Mouse (Mus musculus): ENCODE results near the gene Efna5. TPM values are rescaled to one million over a fixed set of nuclear protein-coding genes. Genes with fewer than 3 reads are reported as not detected.

Gene Efna5
- 25.2 and 27.8 TPM in 2 replicates for total RNA-seq (2021)
- long read RNA-seq, experiment 1, partial matches to known transcripts, result 0 of 1 reads
- long read RNA-seq, experiment 1, other reads (novel, unspliced or antisense), result 1 of 1 reads
- long read RNA-seq, experiment 2, partial matches to known transcripts, result 0 of 1 reads
- long read RNA-seq, experiment 2, other reads (novel, unspliced or antisense), result 1 of 1 reads

GRCm38 (mm10) chr17:62881176-62881790 is at the start of gene Efna5:
Gene Efna5 (minus strand): TSS chr17:62881317.
- peak; percentile 70 for DNase-seq

- DNase-seq, result no peak
Observed at GRCm38 (mm10) chr17:62915304-62915703, 34.2 kb upstream of the Efna5 start.

- no peak for DNase-seq
Observed at GRCm38 (mm10) chr17:62905692-62906445, 24.8 kb upstream of the Efna5 start.

GRCm38 (mm10) chr17:62899066-62899465 is 17.9 kb upstream of the Efna5 start:
- DNase-seq, result no peak

- no peak for DNase-seq
Observed at GRCm38 (mm10) chr17:62889991-62890390, 8.9 kb upstream of the Efna5 start.

GRCm38 (mm10) chr17:62884129-62884506 is 3.0 kb upstream of the Efna5 start:
- DNase-seq, result peak; percentile 90

- peak; percentile 71 for DNase-seq
Observed at GRCm38 (mm10) chr17:62883476-62884128, 2.5 kb upstream of the Efna5 start.

GRCm38 (mm10) chr17:62882726-62883475 is 1.8 kb upstream of the Efna5 start:
- DNase-seq, result peak; percentile 92

- DNase-seq, result peak; percentile 80
Observed at GRCm38 (mm10) chr17:62881791-62882725, 941 bp upstream of the Efna5 start.

GRCm38 (mm10) chr17:62880311-62881175 is 574 bp downstream of the Efna5 start:
- DNase-seq, result peak; percentile 58

GRCm38 (mm10) chr17:62879526-62880310 is 1.4 kb downstream of the Efna5 start:
- DNase-seq, result peak; percentile 74

GRCm38 (mm10) chr17:62875727-62876126 is 5.4 kb downstream of the Efna5 start:
- peak; percentile 37 for DNase-seq

- DNase-seq, result no peak
Observed at GRCm38 (mm10) chr17:62871928-62872327, 9.2 kb downstream of the Efna5 start.

GRCm38 (mm10) chr17:62871191-62871590 is 9.9 kb downstream of the Efna5 start:
- no peak for DNase-seq

GRCm38 (mm10) chr17:62870446-62870845 is 10.7 kb downstream of the Efna5 start:
- DNase-seq, result no peak

- no peak for DNase-seq
Observed at GRCm38 (mm10) chr17:62864966-62865365, 16.2 kb downstream of the Efna5 start.

GRCm38 (mm10) chr17:62863004-62863403 is 18.1 kb downstream of the Efna5 start:
- no peak for DNase-seq

GRCm38 (mm10) chr17:62862298-62862999 is 18.7 kb downstream of the Efna5 start:
- DNase-seq, result no peak

Data from adrenal gland, postnatal 14 days (tissue).